ENCODE assay signal across 26 mouse cellular contexts in the genomic region with DNA sequence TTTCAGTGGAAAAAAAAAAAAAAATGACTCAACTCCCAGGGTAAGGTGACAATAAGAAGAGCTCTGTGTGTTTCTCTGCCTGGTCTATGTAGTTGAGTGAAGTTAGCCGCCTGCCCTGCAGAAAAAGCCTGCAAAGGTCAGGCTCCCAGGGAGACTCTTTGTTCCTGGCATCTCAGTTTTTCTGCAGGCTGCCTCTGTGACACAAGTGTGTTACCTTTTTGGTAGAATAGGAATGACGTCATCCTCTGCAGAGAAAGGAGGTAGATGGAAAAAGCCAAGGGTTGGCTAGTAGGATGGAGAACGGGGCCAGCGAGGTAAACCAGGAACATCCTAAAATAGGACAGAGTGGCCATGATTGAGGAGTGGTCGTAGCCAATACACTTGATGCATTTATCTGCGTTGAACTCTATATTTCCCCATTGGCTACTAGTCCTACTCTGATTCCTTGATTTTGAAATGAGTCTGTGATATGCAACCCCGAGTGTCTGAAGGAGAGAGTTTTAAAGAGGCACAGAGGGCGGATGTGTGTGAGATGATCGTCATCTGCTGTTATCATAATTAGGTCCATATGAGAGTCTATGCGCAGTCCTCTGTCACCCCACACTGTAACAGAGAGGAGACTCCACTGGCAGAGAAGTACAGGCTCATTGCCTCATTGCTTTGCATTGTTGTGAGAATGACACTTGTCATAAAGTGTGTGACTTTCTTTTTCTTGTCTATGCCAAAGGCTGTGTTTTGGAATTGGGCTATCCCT.
A peak's percentile ranks its signal among the peaks of the same experiment; 100 is the strongest.
DNase-seq lines count a peak whose midpoint lies in the region; ATAC-seq and TF ChIP-seq lines count a peak whose summit lies in the region.
"Had no signal": no experiment of that assay in that cellular context is flagged by ENCODE, and none has a peak within 500 bp of the region (broad histone marks: within the 10 kb centered on the region; RNA-seq: fewer than 3 reads in every experiment).

No protein-coding gene starts in this region.

- H3K27me3 ChIP-seq in forebrain, postnatal 0 days (ENCODE audit: insufficient read depth, low read length) = no peaks in the 10 kb centered on the region
- no peaks in the 10 kb centered on the region for H3K27me3 ChIP-seq in forebrain, embryonic 11.5 days (ENCODE audit: control insufficient read depth, insufficient read depth, low read length)
- H3K27me3 ChIP-seq in hindbrain, embryonic 10.5 days (ENCODE audit: insufficient read depth, poor library complexity, severe bottlenecking) = no peaks in the 10 kb centered on the region
- H3K27me3 ChIP-seq in hindbrain, embryonic 11.5 days (ENCODE audit: control insufficient read depth, insufficient read depth, low read length) = no peaks in the 10 kb centered on the region
- H3K27me3 ChIP-seq: embryonic facial prominence, embryonic 13.5 days; forebrain, embryonic 13.5 days; limb, embryonic 15.5 days; lung, embryonic 15.5 days; midbrain, embryonic 13.5 days had no signal

- H3K36me3 ChIP-seq in forebrain, postnatal 0 days (ENCODE audit: insufficient read depth) = no peaks in the 10 kb centered on the region
- no peaks in the 10 kb centered on the region for H3K36me3 ChIP-seq in forebrain, embryonic 11.5 days (ENCODE audit: control insufficient read depth, insufficient read depth, low read length)
- no peaks in the 10 kb centered on the region for H3K36me3 ChIP-seq in hindbrain, embryonic 10.5 days
- H3K36me3 ChIP-seq in hindbrain, embryonic 11.5 days (ENCODE audit: control insufficient read depth, insufficient read depth, low read length) = no peaks in the 10 kb centered on the region
- H3K36me3 ChIP-seq: embryonic facial prominence, embryonic 13.5 days; limb, embryonic 15.5 days; lung, embryonic 15.5 days; midbrain, embryonic 13.5 days had no signal

- DNase-seq in forebrain, postnatal 0 days = no peak
- DNase-seq in forebrain, embryonic 11.5 days (ENCODE audit: low spot score) = no peak
- DNase-seq in hindbrain, embryonic 10.5 days (ENCODE audit: low spot score) = peak; percentile 13
- DNase-seq in hindbrain, embryonic 11.5 days (ENCODE audit: low spot score) = no peak
- peak; percentile 49 for DNase-seq in brain, embryonic 14.5 days (ENCODE audit: low read depth)
- peak; percentile 59 for DNase-seq in cerebellum, adult 9-11 months
- DNase-seq in kidney, postnatal 25 days = no peak
- DNase-seq: adrenal gland, adult 2 months; embryo, embryonic 11 days; gastrocnemius, postnatal 25 days; heart, postnatal 14 days; kidney, adult 18-20 months; left cerebral cortex, postnatal 4 days; thymus, adult 18-20 months; thymus, postnatal 36 days had no signal

- no peaks in the 10 kb centered on the region for H3K4me1 ChIP-seq in forebrain, postnatal 0 days (ENCODE audit: insufficient read depth)
- no peaks in the 10 kb centered on the region for H3K4me1 ChIP-seq in forebrain, embryonic 11.5 days (replicated peaks; ENCODE audit: control insufficient read depth, insufficient read depth, low read length)
- peaks cover 6% of the 10 kb centered on the region; the same call in 1 of the 2 replicates for H3K4me1 ChIP-seq in hindbrain, embryonic 10.5 days (replicated peaks)
- no peaks in the 10 kb centered on the region for H3K4me1 ChIP-seq in hindbrain, embryonic 11.5 days (replicated peaks; ENCODE audit: control insufficient read depth, insufficient read depth, low read length)
- H3K4me1 ChIP-seq: embryonic facial prominence, embryonic 13.5 days; forebrain, embryonic 13.5 days; midbrain, embryonic 13.5 days had no signal

- no peak overlapping the region for H3K9ac ChIP-seq in forebrain, postnatal 0 days
- H3K9ac ChIP-seq in forebrain, embryonic 11.5 days (ENCODE audit: low read length) = no peak overlapping the region
- H3K9ac ChIP-seq in hindbrain, embryonic 11.5 days (ENCODE audit: low read depth, low read length) = no peak overlapping the region
- H3K9ac ChIP-seq: embryonic facial prominence, embryonic 13.5 days; forebrain, embryonic 13.5 days; hindbrain, embryonic 14.5 days; limb, embryonic 15.5 days; liver, embryonic 14.5 days; lung, embryonic 15.5 days; midbrain, embryonic 13.5 days had no signal

- no peaks in the 10 kb centered on the region for H3K9me3 ChIP-seq in forebrain, postnatal 0 days (ENCODE audit: low read length)
- no peaks in the 10 kb centered on the region for H3K9me3 ChIP-seq in forebrain, embryonic 11.5 days (ENCODE audit: control insufficient read depth, low read length)
- 0 out of 2 replicates have a peak, but pooled peaks cover 5% of the 10 kb centered on the region for H3K9me3 ChIP-seq in hindbrain, embryonic 10.5 days
- no peaks in the 10 kb centered on the region for H3K9me3 ChIP-seq in hindbrain, embryonic 11.5 days (ENCODE audit: control insufficient read depth, low read length)
- H3K9me3 ChIP-seq: embryonic facial prominence, embryonic 13.5 days; forebrain, embryonic 13.5 days; limb, embryonic 15.5 days; lung, embryonic 15.5 days; midbrain, embryonic 13.5 days had no signal

- WGBS in forebrain, postnatal 0 days = 65% methylated on average over 10 of the region's 10 CpGs
- 68% methylated on average over 10 of the region's 10 CpGs for WGBS in forebrain, embryonic 11.5 days
- 68% methylated on average over 10 of the region's 10 CpGs for WGBS in hindbrain, embryonic 10.5 days
- 75% methylated on average over 10 of the region's 10 CpGs for WGBS in hindbrain, embryonic 11.5 days

- peak overlapping the region; percentile 4; the same call in 1 of the 2 replicates for H3K27ac ChIP-seq in forebrain, postnatal 0 days (ENCODE audit: low read depth, low read length)
- no peak overlapping the region for H3K27ac ChIP-seq in forebrain, embryonic 11.5 days (ENCODE audit: low read depth, low read length)
- H3K27ac ChIP-seq in hindbrain, embryonic 10.5 days = no peak overlapping the region
- H3K27ac ChIP-seq in hindbrain, embryonic 11.5 days (ENCODE audit: low read depth, low read length) = no peak overlapping the region
- H3K27ac ChIP-seq: embryonic facial prominence, embryonic 13.5 days; forebrain, embryonic 13.5 days; hindbrain, embryonic 14.5 days; kidney, postnatal 0 days; left cerebral cortex, adult 2 months; limb, embryonic 15.5 days; liver, embryonic 14.5 days; lung, embryonic 15.5 days; midbrain, embryonic 13.5 days had no signal

- TF ChIP-seq CTCF in forebrain, postnatal 0 days (IDR thresholded peaks at IDR 0.05; ENCODE audit: low read depth) = no peak
- no peak for TF ChIP-seq CTCF in brain, embryonic 14.5 days (IDR thresholded peaks at IDR 0.05; ENCODE audit: borderline replicate concordance, extremely low read depth, insufficient read depth, insufficient read length)

- no peak for TF ChIP-seq POLR2A in brain, embryonic 14.5 days (IDR thresholded peaks at IDR 0.05; ENCODE audit: borderline replicate concordance, extremely low read depth, insufficient read depth, insufficient read length, poor library complexity, severe bottlenecking)

- ATAC-seq in forebrain, postnatal 0 days = peak; percentile 55
- ATAC-seq in forebrain, embryonic 11.5 days (replicated peaks; ENCODE audit: low FRiP score) = no peak
- ATAC-seq in hindbrain, embryonic 11.5 days (ENCODE audit: low FRiP score) = no peak
- ATAC-seq: forebrain, embryonic 13.5 days; inflammation-experienced regulatory T-cells, adult 6 months; midbrain, embryonic 13.5 days had no signal

- no peak overlapping the region for H3K4me3 ChIP-seq in forebrain, postnatal 0 days (ENCODE audit: low read depth, low read length)
- no peak overlapping the region for H3K4me3 ChIP-seq in forebrain, embryonic 11.5 days (ENCODE audit: low read depth, low read length)
- H3K4me3 ChIP-seq in hindbrain, embryonic 10.5 days = no peak overlapping the region
- H3K4me3 ChIP-seq in hindbrain, embryonic 11.5 days (ENCODE audit: low read depth, low read length) = no peak overlapping the region
- H3K4me3 ChIP-seq: embryonic facial prominence, embryonic 13.5 days; erythroblast, embryonic 14.5 days; forebrain, embryonic 13.5 days; left cerebral cortex, adult 2 months; limb, embryonic 15.5 days; lung, embryonic 15.5 days; midbrain, embryonic 13.5 days had no signal

- H3K4me2 ChIP-seq in forebrain, postnatal 0 days (ENCODE audit: low read depth) = no peak overlapping the region
- H3K4me2 ChIP-seq in forebrain, embryonic 11.5 days (ENCODE audit: low read depth, low read length, severe bottlenecking) = no peak overlapping the region
- H3K4me2 ChIP-seq in hindbrain, embryonic 11.5 days (replicated peaks; ENCODE audit: low read depth, low read length) = no peak overlapping the region
- H3K4me2 ChIP-seq: embryonic facial prominence, embryonic 13.5 days; forebrain, embryonic 13.5 days; hindbrain, embryonic 14.5 days; limb, embryonic 15.5 days; lung, embryonic 15.5 days; midbrain, embryonic 13.5 days had no signal

Comparison
In these comparisons a context has a peak if more than half of its experiments do, and no peak if none do; other contexts are left out.
1. DNase-seq: peak in hindbrain, embryonic 10.5 days (single experiment), brain, embryonic 14.5 days (single experiment) and cerebellum, adult 9-11 months (single experiment); none in forebrain, postnatal 0 days (single experiment), forebrain, embryonic 11.5 days (single experiment), hindbrain, embryonic 11.5 days (single experiment) and kidney, postnatal 25 days (0 of 2).